Mouse (Mus musculus): ENCODE results near the gene Myo3b. TPM values are rescaled to one million over a fixed set of nuclear protein-coding genes. Genes with fewer than 3 reads are reported as not detected.

Gene Myo3b
- polyA plus RNA-seq, 1 experiment from 2014 or later = 0.21 TPM

- Histone ChIP-seq H3K27ac (no peak overlapping the region), H3K9me3 (no peaks in the 10 kb centered on the region), H3K27me3 (replicated peaks) (no peaks in the 10 kb centered on the region), H3K4me3 (replicated peaks) (no peak overlapping the region), H3K4me2 (replicated peaks) (no peak overlapping the region), H3K4me1 (replicated peaks) (no peaks in the 10 kb centered on the region), H3K9ac (no peak overlapping the region), H3K36me3 (no peaks in the 10 kb centered on the region)
- WGBS = 84% methylated on average over 6 of the region's 6 CpGs
- no peak for ATAC-seq
Measured at GRCm38 (mm10) chr2:70419336-70419735, 380.4 kb downstream of the Myo3b start.

- no peak overlapping the region for H3K27ac ChIP-seq
- no peak for ATAC-seq
- WGBS = 52% methylated on average over 13 of the region's 13 CpGs
- H3K27me3 ChIP-seq (replicated peaks) = no peaks in the 10 kb centered on the region
- no peak overlapping the region for H3K9ac ChIP-seq
- no peaks in the 10 kb centered on the region for H3K9me3 ChIP-seq
- H3K36me3 ChIP-seq = no peaks in the 10 kb centered on the region
- H3K4me3 ChIP-seq (replicated peaks) = no peak overlapping the region
- no peak overlapping the region for H3K4me2 ChIP-seq (replicated peaks)
- no peaks in the 10 kb centered on the region for H3K4me1 ChIP-seq (replicated peaks)
Measured at GRCm38 (mm10) chr2:70421144-70421874, 382.4 kb downstream of the Myo3b start.

GRCm38 (mm10) chr2:70425611-70426010 lies 386.7 kb downstream of the Myo3b start:
- H3K27me3 ChIP-seq (replicated peaks) = no peaks in the 10 kb centered on the region
- WGBS = 50% methylated on average over 11 of the region's 11 CpGs
- no peak overlapping the region for H3K27ac ChIP-seq
- no peaks in the 10 kb centered on the region for H3K4me1 ChIP-seq (replicated peaks)
- H3K36me3 ChIP-seq = no peaks in the 10 kb centered on the region
- no peaks in the 10 kb centered on the region for H3K9me3 ChIP-seq
- H3K9ac ChIP-seq = no peak overlapping the region
- ATAC-seq = no peak
- H3K4me2 ChIP-seq (replicated peaks) = 0 out of 2 replicates have a peak overlapping the region, but pooled peaks have one; percentile 14
- H3K4me3 ChIP-seq (replicated peaks) = no peak overlapping the region

GRCm38 (mm10) chr2:70443035-70443434 lies 404.1 kb downstream of the Myo3b start:
- no peak for ATAC-seq
- 14% methylated on average over 4 of the region's 4 CpGs for WGBS
- no peak overlapping the region for H3K4me3 ChIP-seq (replicated peaks)
- no peak overlapping the region for H3K27ac ChIP-seq
- H3K9ac ChIP-seq = no peak overlapping the region
- no peaks in the 10 kb centered on the region for H3K36me3 ChIP-seq
- no peaks in the 10 kb centered on the region for H3K27me3 ChIP-seq (replicated peaks)
- peak overlapping the region; percentile 25; the same call in 1 of the 2 replicates for H3K4me2 ChIP-seq (replicated peaks)
- H3K4me1 ChIP-seq (replicated peaks) = no peaks in the 10 kb centered on the region
- no peaks in the 10 kb centered on the region for H3K9me3 ChIP-seq

- no peaks in the 10 kb centered on the region for H3K9me3 ChIP-seq
- H3K4me1 ChIP-seq (replicated peaks) = no peaks in the 10 kb centered on the region
- no peak overlapping the region for H3K4me3 ChIP-seq (replicated peaks)
- H3K4me2 ChIP-seq (replicated peaks) = no peak overlapping the region
- H3K9ac ChIP-seq = no peak overlapping the region
- WGBS = 17% methylated on average over 7 of the region's 7 CpGs
- H3K27me3 ChIP-seq (replicated peaks) = no peaks in the 10 kb centered on the region
- no peaks in the 10 kb centered on the region for H3K36me3 ChIP-seq
- H3K27ac ChIP-seq = no peak overlapping the region
- no peak for ATAC-seq
Measured at GRCm38 (mm10) chr2:70444141-70444540, 405.2 kb downstream of the Myo3b start.

GRCm38 (mm10) chr2:70456205-70456604 lies 417.3 kb downstream of the Myo3b start:
- peak overlapping the region; percentile 56 for H3K4me2 ChIP-seq (replicated peaks)
- H3K4me1 ChIP-seq (replicated peaks) = no peaks in the 10 kb centered on the region
- whole genome bisulfite sequencing = 10% methylated on average over 12 of the region's 12 CpGs
- H3K4me3 ChIP-seq (replicated peaks) = peak overlapping the region; percentile 16
- no peak overlapping the region for H3K9ac ChIP-seq
- no peaks in the 10 kb centered on the region for H3K27me3 ChIP-seq (replicated peaks)
- no peaks in the 10 kb centered on the region for H3K36me3 ChIP-seq
- H3K9me3 ChIP-seq = no peaks in the 10 kb centered on the region
- ATAC-seq = no peak
- H3K27ac ChIP-seq = no peak overlapping the region

- WGBS = 91% methylated on average over 1 of the region's 1 CpGs
- Histone ChIP-seq H3K9ac (no peak overlapping the region), H3K4me2 (replicated peaks) (no peak overlapping the region), H3K27me3 (replicated peaks) (no peaks in the 10 kb centered on the region), H3K27ac (no peak overlapping the region), H3K36me3 (no peaks in the 10 kb centered on the region), H3K4me3 (replicated peaks) (no peak overlapping the region), H3K9me3 (no peaks in the 10 kb centered on the region), H3K4me1 (replicated peaks) (no peaks in the 10 kb centered on the region)
- ATAC-seq = no peak
Measured at GRCm38 (mm10) chr2:70463606-70464005, 424.7 kb downstream of the Myo3b start.

- Histone ChIP-seq H3K4me2 (replicated peaks) (no peak overlapping the region), H3K36me3 (no peaks in the 10 kb centered on the region), H3K4me3 (replicated peaks) (no peak overlapping the region), H3K27ac (no peak overlapping the region), H3K9ac (no peak overlapping the region), H3K4me1 (replicated peaks) (peaks cover 30% of the 10 kb centered on the region), H3K9me3 (no peaks in the 10 kb centered on the region), H3K27me3 (replicated peaks) (peaks cover 44% of the 10 kb centered on the region)
- 38% methylated on average over 5 of the region's 5 CpGs for WGBS
- ATAC-seq = no peak
Measured at GRCm38 (mm10) chr2:70471136-70471535, 432.2 kb downstream of the Myo3b start.

- WGBS = under 1% methylated on average over 48 of the region's 48 CpGs
- Histone ChIP-seq H3K27me3 (replicated peaks) (peaks cover 53% of the 10 kb centered on the region), H3K4me2 (replicated peaks) (peak overlapping the region; percentile 81), H3K27ac (no peak overlapping the region), H3K9me3 (no peaks in the 10 kb centered on the region), H3K9ac (0 out of 2 replicates have a peak overlapping the region, but pooled peaks have one; percentile 20), H3K4me1 (replicated peaks) (peaks cover 38% of the 10 kb centered on the region), H3K36me3 (no peaks in the 10 kb centered on the region), H3K4me3 (replicated peaks) (peak overlapping the region; percentile 37)
- no peak for ATAC-seq
Measured at GRCm38 (mm10) chr2:70471861-70472620, 433.1 kb downstream of the Myo3b start.

Other genes with a start within 250 kb of the Myo3b start
- gene Ccdc173, start 249.6 kb upstream of the Myo3b start, polyA plus RNA-seq (2015; fragmentation: Nextera tagmentation; extraction: Ambion mirVana) = 1.4 and 1.5 TPM in 2 replicates
- 22.8 and 23.1 TPM in 2 replicates for gene Phospho2, start 249.5 kb upstream of the Myo3b start, polyA plus RNA-seq (2015; fragmentation: Nextera tagmentation; extraction: Ambion mirVana)
- 33.3 and 37.2 TPM in 2 replicates for gene Klhl23, start 217.2 kb upstream of the Myo3b start, polyA plus RNA-seq (2015; fragmentation: Nextera tagmentation; extraction: Ambion mirVana)
- gene Ssb, start 177.6 kb upstream of the Myo3b start, polyA plus RNA-seq (2015; fragmentation: Nextera tagmentation; extraction: Ambion mirVana) = 290 and 358 TPM in 2 replicates
- gene Mettl5, start 153.5 kb upstream of the Myo3b start, polyA plus RNA-seq (2015; fragmentation: Nextera tagmentation; extraction: Ambion mirVana) = 39.8 and 41.2 TPM in 2 replicates
- gene Ubr3, start 141.9 kb upstream of the Myo3b start, polyA plus RNA-seq (2015; fragmentation: Nextera tagmentation; extraction: Ambion mirVana) = 10.5 and 10.9 TPM in 2 replicates